Mouse (Mus musculus) activated CD4-positive, CD25-positive, alpha-beta regulatory T cell, adult 9 weeks (primary cell): ENCODE data around the gene Dzip3. TPM values are rescaled to one million over a fixed set of nuclear protein-coding genes. Genes with fewer than 3 reads are reported as not detected.

Source experiments
- polyA plus RNA-seq: library from polyadenylated mRNA; unstranded; fragments of 100-300 nt; shearing (Covaris generic); gene quantifications from one replicate; pipeline ENCODE4 v1.2.1, GENCODE M21; 2017

Gene Dzip3
- polyA plus RNA-seq = 6.8 TPM

GRCm38 (mm10) chr16:48993559-48994342, at the start of gene Dzip3, which contains the start of gene Cip2a:
Gene Dzip3 (minus strand): TSS chr16:48994165.
Gene Cip2a (plus strand): TSS chr16:48994185.

Other genes with a start within 250 kb of the Dzip3 start
- gene Trat1, start 222.1 kb downstream of the Dzip3 start, polyA plus RNA-seq = 136 TPM
- gene Retnlb, start 177.3 kb downstream of the Dzip3 start, polyA plus RNA-seq = not detected
- not detected for gene Retnla, start 151.6 kb downstream of the Dzip3 start, polyA plus RNA-seq
- gene Retnlg, start 121.5 kb downstream of the Dzip3 start, polyA plus RNA-seq = not detected
- 3.9 TPM for gene Cip2a, start within 50 bp of the Dzip3 start, polyA plus RNA-seq
- 0.16 TPM for gene Myh15, start 63.3 kb upstream of the Dzip3 start, polyA plus RNA-seq